Mouse (Mus musculus) limb, embryonic 13.5 days (tissue): Measurements from ENCODE around the gene Tcf7. TPM values are rescaled to one million over a fixed set of nuclear protein-coding genes. Genes with fewer than 3 reads are reported as not detected.

Experiments
- ATAC-seq: fragments of 200-750 bp; cut with Nextera tagmentation; 2 replicates; pipeline ENCODE4 v1.8.0; 2017; ENCODE audit warnings: low read depth, moderate number of reproducible peaks, moderate TSS enrichment; ENCODE audit not compliant: low FRiP score
- H3K27ac ChIP-seq: fragments of 300-500 bp; sonication (generic); 2 replicates; pipeline ENCODE4 v1.5.1; 2015; ENCODE audit warnings: inconsistent platforms, mild to moderate bottlenecking, moderate library complexity
- H3K27me3 ChIP-seq: fragments of 300-500 bp; sonication (generic); 2 replicates; pipeline ENCODE4 v1.6.1; 2015; ENCODE audit warnings: mild to moderate bottlenecking, inconsistent platforms
- H3K36me3 ChIP-seq: fragments of 300-500 bp; sonication (generic); 2 replicates; pipeline ENCODE4 v1.6.1; 2015; ENCODE audit warnings: inconsistent platforms, mild to moderate bottlenecking, moderate library complexity
- H3K4me1 ChIP-seq: fragments of 300-500 bp; sonication (generic); 2 replicates; pipeline ENCODE4 v1.6.1; 2015; ENCODE audit warnings: inconsistent platforms
- H3K4me2 ChIP-seq: fragments of 300-500 bp; sonication (generic); replicated peaks from 2 replicates; pipeline ENCODE4 v1.6.1; 2015; ENCODE audit warnings: inconsistent platforms, mild to moderate bottlenecking, moderate library complexity
- H3K4me3 ChIP-seq: fragments of 300-500 bp; sonication (generic); 2 replicates; pipeline ENCODE4 v1.5.1; 2015; ENCODE audit warnings: moderate library complexity, mild to moderate bottlenecking, inconsistent platforms
- H3K9ac ChIP-seq: fragments of 300-500 bp; sonication (generic); 2 replicates; pipeline ENCODE4 v1.6.1; 2015; ENCODE audit warnings: mild to moderate bottlenecking, inconsistent platforms
- H3K9me3 ChIP-seq: fragments of 300-500 bp; sonication (generic); 2 replicates; pipeline ENCODE4 v1.6.1; 2016; ENCODE audit warnings: inconsistent platforms
- WGBS: fragments of 180-500 bp; shearing (Covaris S2); methylation state at CpG from one replicate; pipeline ENCODE4 v1.1.7; 2015; 5-methylcytosine and 5-hydroxymethylcytosine counted together
- polyA plus RNA-seq: library from polyadenylated mRNA; unstranded; fragments of >200 nt; fragmentation: Nextera tagmentation; extraction: Ambion mirVana; gene quantifications from 2 replicates; pipeline ENCODE4 v1.2.1, GENCODE M21; 2015

The Tcf7 gene
- polyA plus RNA-seq, 1 experiment from 2014 or later = 8.5 TPM

DNA sequence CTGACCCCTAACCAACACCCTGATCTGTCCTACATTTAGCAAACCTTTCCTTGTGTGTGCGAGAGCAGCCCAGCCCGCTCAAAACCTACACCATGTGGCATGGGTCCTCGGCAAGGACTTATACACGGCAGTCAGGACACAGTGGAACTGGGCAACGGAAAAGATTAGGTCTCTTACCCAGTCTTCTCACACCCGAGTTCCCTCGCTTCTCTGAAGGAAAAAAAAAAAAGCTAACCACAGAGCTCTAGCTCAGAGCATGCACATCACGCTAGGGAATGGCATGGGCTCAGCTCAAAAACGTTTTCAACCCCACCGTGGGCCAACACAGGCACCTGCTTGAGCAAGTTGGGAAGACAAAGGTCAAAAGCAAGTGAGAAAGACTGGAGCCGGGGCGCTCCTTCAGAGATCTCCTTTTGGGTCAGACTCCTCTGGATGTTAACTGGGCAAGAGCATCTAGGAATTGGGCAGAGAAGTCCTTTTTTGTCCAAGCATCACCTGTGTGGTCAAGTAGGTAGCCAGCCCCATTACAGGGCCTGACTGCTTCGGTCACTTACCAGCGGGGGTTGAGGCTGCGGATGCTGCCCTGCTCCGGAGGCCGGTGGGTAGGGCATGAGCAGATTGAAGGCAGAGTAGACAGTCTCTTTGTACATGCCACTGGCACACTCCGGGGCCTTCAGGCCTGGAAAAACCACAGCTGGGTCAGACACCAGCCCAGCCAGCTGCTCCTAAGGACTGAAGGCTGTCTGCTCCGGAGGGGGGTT, 1.1 kb downstream of the Tcf7 start:
- peak overlapping the region; percentile 96 for H3K4me2 ChIP-seq
- peak overlapping the region; percentile 68 for H3K4me3 ChIP-seq
- H3K9ac ChIP-seq = no peak overlapping the region
- ATAC-seq = no peak
- WGBS = 65% methylated on average over 19 of the region's 19 CpGs
- no peak overlapping the region for H3K27ac ChIP-seq
- peaks cover 29% of the 10 kb centered on the region for H3K4me1 ChIP-seq
- peaks cover 44% of the 10 kb centered on the region for H3K27me3 ChIP-seq
- H3K36me3 ChIP-seq = no peaks in the 10 kb centered on the region
- H3K9me3 ChIP-seq = no peaks in the 10 kb centered on the region

DNA sequence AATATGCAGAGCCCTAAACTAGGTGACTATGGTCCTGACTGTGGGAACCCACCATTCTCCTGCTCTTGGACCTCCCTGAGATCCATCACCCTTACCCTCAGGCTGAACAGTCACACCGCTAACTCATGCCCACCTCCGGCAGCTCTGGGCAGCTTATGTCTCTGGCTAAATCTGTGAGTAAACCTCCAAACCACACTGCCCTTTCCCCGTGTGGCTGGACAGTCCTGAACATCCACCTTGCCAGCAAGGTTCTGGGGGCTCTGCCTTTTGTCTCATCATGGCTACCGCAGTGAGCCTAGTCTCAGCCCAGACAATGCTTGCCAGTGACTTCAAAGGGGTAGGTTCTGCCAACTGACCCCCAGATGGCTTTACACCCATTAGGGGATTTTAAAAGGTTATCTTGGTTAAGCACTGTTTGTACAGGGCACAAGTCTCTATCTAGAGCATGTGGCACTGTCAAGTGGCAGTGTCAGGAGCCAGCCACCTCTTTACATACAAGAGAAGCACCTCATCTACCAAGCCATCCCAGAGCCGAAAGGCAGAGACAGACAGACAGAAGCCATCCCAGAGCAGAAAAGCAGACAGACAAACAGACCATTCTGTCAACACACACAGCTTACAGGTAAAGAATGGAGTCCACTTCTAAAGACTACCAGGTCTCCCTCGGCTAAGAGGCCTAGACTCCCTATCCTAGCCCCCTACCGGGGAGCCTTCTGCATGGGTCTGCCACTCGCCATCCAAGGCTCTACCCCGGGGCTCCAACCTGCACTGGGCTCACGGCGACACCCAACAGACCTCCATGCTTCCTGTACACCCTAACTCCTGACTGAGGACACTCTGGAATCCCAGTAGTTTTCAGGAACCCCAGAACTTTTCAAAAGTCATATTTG, 2.0 kb downstream of the Tcf7 start:
- Histone ChIP-seq H3K4me2 (no peak overlapping the region), H3K4me3 (no peak overlapping the region)

DNA sequence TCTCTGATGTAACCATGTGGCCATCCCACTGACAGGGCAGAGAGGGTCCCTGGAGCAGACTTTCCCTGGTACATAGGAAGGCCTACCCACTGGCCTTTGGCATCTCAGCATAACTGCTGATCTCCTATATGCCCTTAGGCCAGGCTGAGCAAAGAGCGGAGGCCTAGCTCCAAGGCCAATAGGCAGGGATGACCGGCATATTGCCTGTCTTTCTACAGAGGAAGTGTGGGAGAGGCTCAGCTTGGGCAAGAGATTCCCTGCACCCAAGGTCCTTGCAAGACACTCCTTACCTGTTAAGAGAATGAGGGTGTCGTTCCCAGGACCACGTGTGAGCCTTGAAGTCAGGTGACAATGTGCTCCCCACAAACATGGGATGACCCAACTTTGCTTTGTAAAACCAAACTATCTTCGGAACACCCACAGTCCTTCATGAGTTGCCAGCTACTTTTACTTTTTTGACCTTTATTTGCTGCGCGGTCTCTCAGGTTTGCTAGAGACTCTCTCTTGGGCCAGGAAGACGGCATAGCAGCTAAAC, 3.1 kb downstream of the Tcf7 start:
- no peak overlapping the region for H3K9ac ChIP-seq
- H3K9me3 ChIP-seq = no peaks in the 10 kb centered on the region
- H3K36me3 ChIP-seq = no peaks in the 10 kb centered on the region
- H3K4me1 ChIP-seq = peaks cover 22% of the 10 kb centered on the region
- H3K4me3 ChIP-seq = no peak overlapping the region
- no peak overlapping the region for H3K4me2 ChIP-seq
- WGBS = 92% methylated on average over 8 of the region's 8 CpGs
- no peak overlapping the region for H3K27ac ChIP-seq
- peaks cover 24% of the 10 kb centered on the region for H3K27me3 ChIP-seq
- no peak for ATAC-seq

More for the DNA sequence above, 2.0 kb downstream of the Tcf7 start:
- H3K4me1 ChIP-seq = peaks cover 23% of the 10 kb centered on the region
- no peak overlapping the region for H3K27ac ChIP-seq
- no peak for ATAC-seq
- 91% methylated on average over 11 of the region's 11 CpGs for WGBS
- H3K9me3 ChIP-seq = no peaks in the 10 kb centered on the region
- no peak overlapping the region for H3K9ac ChIP-seq
- H3K36me3 ChIP-seq = no peaks in the 10 kb centered on the region
- peaks cover 35% of the 10 kb centered on the region for H3K27me3 ChIP-seq

DNA sequence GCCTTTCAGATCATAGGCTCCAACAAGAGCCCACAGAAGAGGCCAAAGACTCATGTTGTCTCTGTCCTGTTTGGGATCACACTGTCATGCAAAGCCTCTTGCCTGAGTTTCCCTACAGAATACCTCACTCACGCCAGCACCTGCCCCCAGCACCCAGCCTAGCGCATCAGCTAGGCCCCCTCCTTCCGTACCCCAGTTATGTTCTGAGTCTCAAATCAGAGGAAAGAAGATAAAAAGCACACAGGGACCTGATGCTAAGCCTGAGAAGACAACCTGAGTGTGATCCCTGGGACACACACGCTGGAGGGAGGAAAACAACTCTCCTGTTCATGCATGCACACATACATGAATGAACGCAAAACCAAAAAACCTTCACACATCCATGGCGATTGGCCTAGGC, 3.8 kb downstream of the Tcf7 start:
- WGBS = 89% methylated on average over 6 of the region's 6 CpGs
- no peak overlapping the region for H3K4me3 ChIP-seq
- no peak for ATAC-seq
- peaks cover 15% of the 10 kb centered on the region for H3K4me1 ChIP-seq
- no peak overlapping the region for H3K27ac ChIP-seq
- H3K27me3 ChIP-seq = peaks cover 17% of the 10 kb centered on the region
- no peaks in the 10 kb centered on the region for H3K36me3 ChIP-seq
- no peaks in the 10 kb centered on the region for H3K9me3 ChIP-seq
- H3K4me2 ChIP-seq = no peak overlapping the region
- no peak overlapping the region for H3K9ac ChIP-seq

DNA sequence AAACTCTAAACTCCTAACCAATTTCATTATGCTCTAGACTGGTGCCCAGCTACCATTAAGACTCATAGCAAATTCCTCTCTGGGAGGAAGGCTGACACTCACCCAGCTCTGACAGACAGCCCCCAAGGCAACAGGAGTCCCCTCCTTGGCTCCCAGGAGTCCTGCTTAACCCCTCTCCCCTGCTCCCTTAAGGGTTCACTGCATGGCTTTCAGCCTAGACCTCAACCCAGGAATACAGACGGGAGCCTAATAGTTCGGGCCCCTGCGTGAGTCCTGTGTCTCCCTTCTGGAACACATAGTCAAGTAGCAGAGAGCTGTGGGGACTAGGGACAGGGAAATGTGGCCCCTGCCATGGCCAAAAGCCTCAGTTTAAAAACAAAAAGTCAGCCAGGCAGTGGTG, 4.7 kb downstream of the Tcf7 start:
- Histone ChIP-seq H3K9me3 (no peaks in the 10 kb centered on the region), H3K27me3 (peaks cover 9% of the 10 kb centered on the region), H3K27ac (no peak overlapping the region), H3K4me1 (peaks cover 10% of the 10 kb centered on the region), H3K4me3 (no peak overlapping the region), H3K36me3 (no peaks in the 10 kb centered on the region), H3K9ac (no peak overlapping the region), H3K4me2 (no peak overlapping the region)
- ATAC-seq = no peak
- 93% methylated on average over 3 of the region's 3 CpGs for WGBS

DNA sequence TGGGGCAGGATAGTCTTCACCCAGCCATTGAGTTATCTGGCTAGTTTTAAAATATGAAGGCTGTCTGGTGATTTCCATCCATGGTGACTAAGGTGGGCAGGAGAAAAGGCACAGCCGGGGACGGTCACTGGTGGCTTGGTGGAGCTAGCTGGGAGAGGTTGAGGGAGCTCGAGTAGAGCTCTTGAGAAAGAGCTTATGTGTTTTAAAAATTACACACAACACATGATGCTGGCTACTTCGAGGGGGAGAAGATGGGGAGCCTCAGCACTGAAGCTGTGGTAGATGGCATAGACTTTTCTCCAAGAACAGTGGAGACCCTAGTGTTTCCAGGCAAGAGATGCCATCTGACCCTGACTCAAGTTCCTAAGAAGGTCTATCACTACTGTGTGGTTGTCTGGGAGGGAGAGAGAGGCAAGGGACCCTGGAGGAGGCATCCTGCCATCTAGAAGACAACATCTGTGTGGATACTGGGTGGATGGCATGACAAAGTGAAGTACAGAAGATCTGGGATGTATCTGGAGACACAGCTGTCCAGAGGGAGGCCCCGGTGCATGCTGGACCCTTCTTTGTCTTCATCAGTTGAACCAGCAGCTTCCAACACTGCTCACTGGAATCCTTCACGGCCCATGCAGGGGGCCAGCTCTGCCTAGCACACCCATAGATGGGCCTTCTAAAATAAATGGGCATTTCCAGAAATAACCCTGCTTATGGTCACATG, 5.2 kb downstream of the Tcf7 start:
- no peak overlapping the region for H3K4me2 ChIP-seq
- H3K27ac ChIP-seq = no peak overlapping the region
- H3K4me3 ChIP-seq = no peak overlapping the region
- H3K27me3 ChIP-seq = peaks cover 8% of the 10 kb centered on the region
- H3K36me3 ChIP-seq = no peaks in the 10 kb centered on the region
- peaks cover 12% of the 10 kb centered on the region for H3K4me1 ChIP-seq
- ATAC-seq = no peak
- no peaks in the 10 kb centered on the region for H3K9me3 ChIP-seq
- 92% methylated on average over 6 of the region's 6 CpGs for WGBS
- no peak overlapping the region for H3K9ac ChIP-seq

DNA sequence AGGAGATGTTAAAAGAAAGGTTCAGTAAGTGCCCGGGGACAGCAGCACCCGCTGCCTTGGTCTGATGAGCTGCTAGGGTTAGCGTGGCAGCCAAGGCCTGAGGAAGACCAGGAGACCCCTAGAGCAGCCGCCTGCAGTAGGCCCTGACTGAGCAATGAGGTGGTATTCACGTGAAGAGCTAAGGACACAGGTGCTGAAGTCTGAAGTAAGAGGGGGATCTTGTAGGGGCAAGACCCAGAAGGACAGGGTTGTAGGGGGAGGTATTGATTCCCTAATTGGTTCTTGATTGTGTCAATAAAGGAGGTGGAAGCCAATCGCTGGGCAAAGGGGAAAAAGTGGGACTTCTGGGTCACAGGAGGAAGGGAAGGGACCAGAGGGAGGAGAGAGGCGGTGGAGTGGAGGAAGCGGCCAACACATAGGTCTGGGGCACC, 5.8 kb downstream of the Tcf7 start:
- 89% methylated on average over 8 of the region's 8 CpGs for whole genome bisulfite sequencing
- no peak for ATAC-seq
- no peak overlapping the region for H3K9ac ChIP-seq
- H3K27me3 ChIP-seq = peaks cover 6% of the 10 kb centered on the region
- H3K36me3 ChIP-seq = no peaks in the 10 kb centered on the region
- H3K9me3 ChIP-seq = no peaks in the 10 kb centered on the region
- no peak overlapping the region for H3K4me2 ChIP-seq
- no peak overlapping the region for H3K4me3 ChIP-seq
- peaks cover 15% of the 10 kb centered on the region for H3K4me1 ChIP-seq
- H3K27ac ChIP-seq = no peak overlapping the region

DNA sequence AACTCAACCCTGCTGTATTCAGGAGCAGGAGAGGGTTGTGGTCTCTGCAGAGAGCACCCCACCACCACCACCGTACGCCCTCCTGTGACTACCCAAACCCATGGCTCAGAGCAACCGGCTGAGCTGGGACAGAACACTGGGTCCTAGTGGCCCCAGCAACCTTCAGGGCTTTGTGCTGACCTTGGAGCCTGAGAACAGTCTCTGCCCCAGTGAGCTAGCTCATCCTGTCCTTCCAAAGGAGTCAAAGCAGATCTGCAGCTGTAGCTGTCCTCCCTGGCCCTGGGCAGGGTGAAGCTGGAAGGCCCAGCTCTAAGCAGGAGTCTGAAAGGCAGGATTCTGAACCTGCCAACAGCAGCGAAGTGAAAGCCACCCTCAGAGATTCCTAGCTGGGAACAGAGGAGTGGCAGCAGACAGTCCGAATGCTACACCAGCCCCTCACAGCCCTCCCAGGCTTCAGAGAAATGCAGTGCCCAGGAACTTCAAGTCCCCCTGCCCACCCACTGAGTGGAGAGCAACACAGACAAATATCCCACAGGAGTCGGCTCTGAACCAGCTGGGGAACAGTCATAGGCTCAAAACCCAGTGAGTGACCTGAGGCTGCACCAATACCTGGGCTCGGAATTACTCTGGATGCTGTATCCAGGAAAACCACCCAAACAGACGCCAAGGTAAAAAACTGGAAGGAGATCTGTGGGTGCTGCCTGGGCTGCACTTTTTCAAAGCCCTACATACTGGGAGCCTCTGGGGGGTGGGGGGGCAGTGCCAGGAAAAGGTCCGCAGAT, 6.8 kb downstream of the Tcf7 start:
- H3K4me2 ChIP-seq = no peak overlapping the region
- 75% methylated on average over 9 of the region's 9 CpGs for WGBS
- no peak overlapping the region for H3K9ac ChIP-seq
- H3K27me3 ChIP-seq = no peaks in the 10 kb centered on the region
- H3K27ac ChIP-seq = no peak overlapping the region
- no peaks in the 10 kb centered on the region for H3K9me3 ChIP-seq
- H3K4me1 ChIP-seq = peaks cover 19% of the 10 kb centered on the region
- no peaks in the 10 kb centered on the region for H3K36me3 ChIP-seq
- ATAC-seq = no peak
- H3K4me3 ChIP-seq = no peak overlapping the region

DNA sequence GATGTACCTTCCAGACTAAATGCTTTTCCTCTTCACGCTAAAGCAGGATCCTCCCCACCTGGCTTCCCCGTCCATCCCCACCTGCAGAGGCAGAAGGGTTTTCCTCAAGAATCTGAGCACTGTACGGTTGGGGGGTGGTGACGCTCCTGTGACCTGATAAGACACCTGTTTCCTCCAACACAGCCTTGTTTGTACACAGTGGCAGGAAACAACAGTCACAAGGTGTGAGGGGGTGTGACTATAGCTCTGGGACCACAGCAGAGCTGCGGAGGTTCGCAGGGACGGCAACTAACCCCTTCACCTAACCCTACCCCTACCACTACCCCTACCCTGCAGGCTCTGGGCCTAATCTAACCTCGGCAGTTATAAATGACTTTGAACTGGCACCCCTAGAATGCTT, 7.4 kb downstream of the Tcf7 start:
- no peaks in the 10 kb centered on the region for H3K36me3 ChIP-seq
- no peaks in the 10 kb centered on the region for H3K27me3 ChIP-seq
- no peak overlapping the region for H3K4me2 ChIP-seq
- no peak overlapping the region for H3K27ac ChIP-seq
- H3K4me3 ChIP-seq = no peak overlapping the region
- 80% methylated on average over 8 of the region's 8 CpGs for WGBS
- H3K9me3 ChIP-seq = no peaks in the 10 kb centered on the region
- H3K4me1 ChIP-seq = peaks cover 19% of the 10 kb centered on the region
- H3K9ac ChIP-seq = no peak overlapping the region
- ATAC-seq = no peak

DNA sequence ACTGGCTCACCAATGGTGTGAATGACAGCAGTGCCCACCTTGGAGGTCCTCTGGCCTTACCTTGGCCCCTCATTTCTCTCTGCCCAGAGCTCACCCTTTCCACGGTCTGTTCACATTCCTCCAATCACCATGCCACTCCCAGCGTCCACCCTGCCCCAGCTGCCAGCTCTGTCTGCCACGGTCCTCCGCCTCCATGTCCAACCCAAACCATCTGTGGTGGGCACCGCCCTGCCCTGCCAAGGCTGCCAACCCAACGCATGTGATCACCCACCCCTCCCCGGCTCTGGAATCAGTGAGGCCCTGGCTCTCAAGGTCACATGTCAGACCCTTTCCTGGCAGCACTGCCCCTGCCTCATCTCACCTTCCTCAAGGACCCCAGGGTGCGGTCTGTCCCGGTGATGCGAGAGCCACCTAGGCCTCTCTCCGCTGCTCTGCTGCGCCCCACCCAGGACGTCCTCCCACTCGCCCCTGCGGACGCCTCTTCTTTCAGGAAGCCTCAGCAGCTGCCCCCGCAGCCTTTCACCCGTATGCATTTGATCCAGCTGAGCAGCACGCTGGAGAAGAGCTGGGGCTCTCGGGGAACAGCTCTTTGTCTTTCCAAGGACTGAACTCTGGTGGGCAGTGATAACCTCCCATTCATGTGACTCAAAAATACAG, 8.2 kb downstream of the Tcf7 start:
- H3K4me3 ChIP-seq = no peak overlapping the region
- no peak for ATAC-seq
- no peaks in the 10 kb centered on the region for H3K9me3 ChIP-seq
- H3K27me3 ChIP-seq = no peaks in the 10 kb centered on the region
- H3K9ac ChIP-seq = no peak overlapping the region
- no peaks in the 10 kb centered on the region for H3K36me3 ChIP-seq
- no peak overlapping the region for H3K27ac ChIP-seq
- WGBS = 90% methylated on average over 20 of the region's 20 CpGs
- peaks cover 19% of the 10 kb centered on the region for H3K4me1 ChIP-seq
- no peak overlapping the region for H3K4me2 ChIP-seq

DNA sequence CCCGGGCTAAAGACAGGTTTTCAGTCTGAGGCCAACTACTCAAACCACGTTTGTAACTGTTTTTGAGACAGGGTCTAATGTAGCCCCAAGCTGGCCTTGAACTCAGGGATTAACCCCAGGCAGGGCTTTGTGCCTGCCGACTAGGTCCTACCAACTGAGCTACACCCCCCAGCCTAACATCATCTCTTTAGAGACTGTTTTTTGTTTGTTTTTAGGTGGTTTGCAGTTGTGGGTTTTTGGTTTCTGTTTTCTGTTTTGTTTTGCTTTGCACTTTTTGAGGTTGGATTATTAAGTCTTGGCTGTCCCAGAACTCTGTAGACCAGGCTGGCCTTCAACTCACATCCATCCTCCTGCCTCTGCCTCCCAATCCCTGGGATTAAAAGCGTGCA, 8.9 kb downstream of the Tcf7 start:
- Histone ChIP-seq H3K9me3 (no peaks in the 10 kb centered on the region), H3K9ac (no peak overlapping the region), H3K27me3 (no peaks in the 10 kb centered on the region), H3K4me2 (no peak overlapping the region), H3K4me1 (peaks cover 19% of the 10 kb centered on the region), H3K36me3 (no peaks in the 10 kb centered on the region), H3K4me3 (no peak overlapping the region), H3K27ac (no peak overlapping the region)
- ATAC-seq = no peak
- 80% methylated on average over 4 of the region's 4 CpGs for WGBS
